Mouse (Mus musculus) kidney, embryonic 14.5 days (tissue): Measurements from ENCODE around the gene Dand5. TPM values are rescaled to one million over a fixed set of nuclear protein-coding genes. Genes with fewer than 3 reads are reported as not detected.
A peak's percentile ranks its signal among the peaks of the same experiment; 100 is the strongest.
"Not testable (repeated sequence)": the region's sequence is repeated elsewhere in the genome, so short reads cannot be mapped to it uniquely, and the experiment has no call there.

Experiments used
- ATAC-seq: fragments of 200-750 bp; cut with Nextera tagmentation; 2 replicates; pipeline ENCODE4 v1.8.0; 2017; ENCODE audit warnings: moderate number of reproducible peaks, mild to moderate bottlenecking, moderate TSS enrichment, moderate library complexity; ENCODE audit not compliant: low FRiP score, low TSS enrichment
- H3K27ac ChIP-seq: fragments of 300-500 bp; sonication (generic); 2 replicates; pipeline ENCODE4 v1.5.1; 2014; ENCODE audit warnings: low read depth, mild to moderate bottlenecking, low read length, moderate library complexity, mixed read lengths
- H3K27me3 ChIP-seq: fragments of 300-500 bp; sonication (generic); 2 replicates; pipeline ENCODE4 v1.6.1; 2014; ENCODE audit warnings: mild to moderate bottlenecking, low read length; ENCODE audit not compliant: control insufficient read depth, insufficient read depth
- H3K36me3 ChIP-seq: fragments of 300-500 bp; sonication (generic); 2 replicates; pipeline ENCODE4 v1.6.1; 2014; ENCODE audit warnings: low read length, mixed read lengths; ENCODE audit not compliant: control insufficient read depth, insufficient read depth
- H3K4me1 ChIP-seq: fragments of 300-500 bp; sonication (generic); 2 replicates; pipeline ENCODE4 v1.6.1; 2014; ENCODE audit warnings: low read length, mixed read lengths; ENCODE audit not compliant: control insufficient read depth, insufficient read depth
- H3K4me2 ChIP-seq: fragments of 300-500 bp; sonication (generic); replicated peaks from 2 replicates; pipeline ENCODE4 v1.6.1; 2014; ENCODE audit warnings: low read depth, mild to moderate bottlenecking, low read length
- H3K4me3 ChIP-seq: fragments of 300-500 bp; sonication (generic); 2 replicates; pipeline ENCODE4 v1.5.1; 2014; ENCODE audit warnings: mild to moderate bottlenecking, low read length
- H3K9ac ChIP-seq: fragments of 300-500 bp; sonication (generic); 2 replicates; pipeline ENCODE4 v1.6.1; 2014; ENCODE audit warnings: low read depth, mild to moderate bottlenecking, low read length, moderate library complexity
- H3K9me3 ChIP-seq: fragments of 300-500 bp; sonication (generic); 2 replicates; pipeline ENCODE4 v1.6.1; 2016; ENCODE audit warnings: low read length; ENCODE audit not compliant: control insufficient read depth
- WGBS: fragments of 180-500 bp; shearing (Covaris S2); extraction: QIAGEN DNeasy Blood & Tissue Kit; methylation state at CpG from one replicate; pipeline ENCODE4 v1.1.7; 2014; 5-methylcytosine and 5-hydroxymethylcytosine counted together
- polyA plus RNA-seq: library from polyadenylated mRNA; unstranded; fragments of >200 nt; fragmentation: Nextera tagmentation; extraction: Ambion mirVana; gene quantifications from 2 replicates; pipeline ENCODE4 v1.2.1, GENCODE M21; 2014

Gene Dand5
- polyA plus RNA-seq, 1 experiment from 2014 or later, result 6.0 TPM

DNA sequence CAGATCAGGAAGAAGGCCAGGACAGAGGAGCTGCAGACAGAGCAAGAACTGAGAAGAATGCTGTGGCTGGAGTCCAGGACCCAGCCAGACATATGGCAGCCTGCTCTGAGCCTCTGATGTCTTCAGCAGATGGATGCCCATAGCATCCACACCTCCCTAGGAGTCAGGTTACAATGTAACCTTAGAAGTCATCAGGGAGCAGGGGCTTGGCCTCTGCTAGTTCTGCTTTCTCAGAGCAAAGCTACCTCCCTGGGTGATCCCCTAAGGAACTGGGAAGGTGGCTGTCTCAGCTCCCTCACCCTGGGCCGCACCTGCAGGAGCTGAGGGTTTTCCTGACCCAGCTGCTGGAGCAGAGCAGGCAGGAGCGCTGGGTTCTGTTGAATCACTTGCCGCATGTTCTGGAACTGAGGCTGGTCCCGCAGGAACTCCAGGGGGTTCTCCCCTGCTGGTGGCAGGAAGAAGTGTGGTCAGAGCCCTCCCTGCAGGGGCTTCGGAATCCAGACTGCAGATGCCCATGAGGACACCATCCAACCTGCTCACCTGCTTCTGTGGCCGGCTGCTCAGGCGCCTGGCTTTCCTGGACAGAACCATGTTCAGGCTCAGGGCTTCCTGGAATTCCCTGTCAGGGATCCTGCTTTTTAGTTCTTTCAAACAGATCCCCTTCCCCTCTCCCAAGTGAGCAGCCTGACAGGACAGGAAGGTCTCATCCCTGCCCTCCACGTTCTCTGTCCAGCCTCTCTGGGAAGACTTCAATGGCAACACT is 14.7 kb upstream of the Dand5 start:
- no peaks in the 10 kb centered on the region for H3K27me3 ChIP-seq
- H3K9me3 ChIP-seq, result no peaks in the 10 kb centered on the region
- H3K27ac ChIP-seq, result peak overlapping the region; percentile 43; the same call in 1 of the 2 replicates
- whole genome bisulfite sequencing, result 30% methylated on average over 8 of the region's 8 CpGs
- ATAC-seq, result peak; percentile 20; the same call in 1 of the 2 replicates
- H3K4me3 ChIP-seq, result no peak overlapping the region
- H3K4me2 ChIP-seq, result 0 out of 2 replicates have a peak overlapping the region, but pooled peaks have one; percentile 11
- H3K4me1 ChIP-seq, result peaks cover 31% of the 10 kb centered on the region
- H3K36me3 ChIP-seq, result peaks cover 67% of the 10 kb centered on the region
- H3K9ac ChIP-seq, result no peak overlapping the region

DNA sequence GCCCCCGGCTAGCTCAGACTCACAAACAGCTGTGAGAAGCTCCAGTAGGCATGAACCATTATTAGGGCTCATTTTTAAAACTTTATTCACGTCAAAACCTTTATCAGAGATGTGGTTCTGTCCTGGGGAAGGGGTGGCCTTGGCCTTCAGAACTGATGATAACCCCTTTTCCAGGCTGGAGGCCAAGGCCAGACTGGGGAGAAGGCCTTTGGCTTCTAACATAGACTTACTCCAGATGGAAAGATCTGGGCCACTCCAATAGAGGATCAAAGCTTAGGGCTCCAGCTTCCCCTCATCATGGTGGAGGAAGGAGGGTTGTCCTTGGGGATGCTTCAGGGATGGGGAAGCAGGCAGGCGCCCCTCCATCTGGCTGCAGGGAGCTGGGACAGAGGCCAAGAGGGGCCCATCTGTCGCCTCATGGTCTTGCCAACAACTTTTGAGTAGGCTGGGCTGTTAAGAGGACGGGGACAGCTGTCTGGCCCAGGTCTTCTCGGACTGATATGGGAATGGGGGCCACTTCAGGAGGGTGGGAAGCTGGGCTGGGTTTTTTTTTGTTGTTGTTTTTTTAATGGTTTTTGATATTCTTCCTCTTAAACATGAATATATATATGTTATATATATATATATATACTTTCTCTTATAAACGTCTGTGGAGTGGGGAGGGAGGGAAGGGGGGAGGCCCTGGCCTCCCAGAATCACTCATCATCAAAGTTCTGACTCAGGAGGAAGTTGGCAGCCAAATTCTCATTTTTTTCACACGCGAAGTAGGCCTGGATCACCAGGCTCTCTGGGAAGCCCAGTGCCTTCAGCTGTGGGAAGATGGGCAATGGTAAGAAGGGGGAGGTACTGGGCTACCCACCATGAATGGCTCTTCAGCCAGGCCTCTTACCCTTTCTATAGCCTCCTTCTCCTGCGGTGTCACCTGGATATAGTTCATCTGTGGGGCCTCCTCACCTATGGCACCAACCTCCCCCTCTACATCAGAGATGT is 12.5 kb upstream of the Dand5 start:
- Histone ChIP-seq H3K9ac (0 out of 2 replicates have a peak overlapping the region, but pooled peaks have one; percentile 4), H3K27ac (no peak overlapping the region), H3K9me3 (no peaks in the 10 kb centered on the region), H3K4me3 (no peak overlapping the region), H3K36me3 (peaks cover 54% of the 10 kb centered on the region), H3K27me3 (no peaks in the 10 kb centered on the region), H3K4me1 (peaks cover 31% of the 10 kb centered on the region), H3K4me2 (no peak overlapping the region)
- WGBS, result 77% methylated on average over 10 of the region's 10 CpGs
- no peak for ATAC-seq

DNA sequence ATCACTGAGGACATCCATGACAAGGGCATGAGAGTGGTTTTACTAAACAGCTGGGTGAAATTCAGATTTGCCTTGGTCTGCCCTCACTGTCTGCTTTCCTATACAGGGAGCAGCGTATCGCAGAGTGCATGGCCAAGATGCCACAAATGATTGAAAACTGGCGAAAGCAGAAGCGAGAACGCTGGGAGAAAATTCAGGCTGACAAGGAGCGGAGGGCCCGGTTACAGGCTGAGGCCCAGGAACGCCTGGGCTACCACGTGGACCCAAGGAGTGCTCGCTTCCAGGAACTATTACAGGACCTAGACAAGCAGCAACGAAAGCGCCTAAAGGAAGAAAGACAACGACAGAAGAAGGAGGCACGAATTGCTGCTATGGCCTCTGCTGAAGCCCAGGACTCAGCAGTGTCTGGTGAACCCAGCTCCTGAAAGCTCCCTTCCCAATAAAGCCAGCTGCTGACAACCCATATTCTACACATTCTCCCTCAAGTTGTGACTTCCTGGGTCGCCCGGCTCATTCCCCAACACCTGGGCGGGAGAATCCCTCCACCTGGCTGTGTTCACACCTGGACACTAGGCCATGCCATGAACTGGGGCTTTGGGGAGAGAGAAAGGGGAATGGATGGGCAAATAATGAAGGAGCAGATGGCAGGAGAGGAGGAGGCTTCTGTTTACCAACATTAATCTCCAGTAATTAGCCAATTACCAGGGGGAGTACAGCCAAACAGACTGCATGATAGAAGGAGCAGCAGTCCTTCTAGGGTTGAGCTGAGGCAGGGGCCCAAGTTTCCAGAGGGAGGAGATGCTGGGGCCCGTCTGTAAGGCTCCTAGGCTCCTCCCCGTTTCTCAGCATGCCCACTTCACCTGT is 11.6 kb upstream of the Dand5 start:
- Histone ChIP-seq H3K4me3 (no peak overlapping the region), H3K27ac (no peak overlapping the region), H3K27me3 (no peaks in the 10 kb centered on the region), H3K4me1 (peaks cover 24% of the 10 kb centered on the region), H3K9me3 (no peaks in the 10 kb centered on the region), H3K9ac (0 out of 2 replicates have a peak overlapping the region, but pooled peaks have one; percentile 4), H3K4me2 (no peak overlapping the region), H3K36me3 (peaks cover 54% of the 10 kb centered on the region)
- no peak for ATAC-seq
- WGBS, result 86% methylated on average over 19 of the region's 19 CpGs

DNA sequence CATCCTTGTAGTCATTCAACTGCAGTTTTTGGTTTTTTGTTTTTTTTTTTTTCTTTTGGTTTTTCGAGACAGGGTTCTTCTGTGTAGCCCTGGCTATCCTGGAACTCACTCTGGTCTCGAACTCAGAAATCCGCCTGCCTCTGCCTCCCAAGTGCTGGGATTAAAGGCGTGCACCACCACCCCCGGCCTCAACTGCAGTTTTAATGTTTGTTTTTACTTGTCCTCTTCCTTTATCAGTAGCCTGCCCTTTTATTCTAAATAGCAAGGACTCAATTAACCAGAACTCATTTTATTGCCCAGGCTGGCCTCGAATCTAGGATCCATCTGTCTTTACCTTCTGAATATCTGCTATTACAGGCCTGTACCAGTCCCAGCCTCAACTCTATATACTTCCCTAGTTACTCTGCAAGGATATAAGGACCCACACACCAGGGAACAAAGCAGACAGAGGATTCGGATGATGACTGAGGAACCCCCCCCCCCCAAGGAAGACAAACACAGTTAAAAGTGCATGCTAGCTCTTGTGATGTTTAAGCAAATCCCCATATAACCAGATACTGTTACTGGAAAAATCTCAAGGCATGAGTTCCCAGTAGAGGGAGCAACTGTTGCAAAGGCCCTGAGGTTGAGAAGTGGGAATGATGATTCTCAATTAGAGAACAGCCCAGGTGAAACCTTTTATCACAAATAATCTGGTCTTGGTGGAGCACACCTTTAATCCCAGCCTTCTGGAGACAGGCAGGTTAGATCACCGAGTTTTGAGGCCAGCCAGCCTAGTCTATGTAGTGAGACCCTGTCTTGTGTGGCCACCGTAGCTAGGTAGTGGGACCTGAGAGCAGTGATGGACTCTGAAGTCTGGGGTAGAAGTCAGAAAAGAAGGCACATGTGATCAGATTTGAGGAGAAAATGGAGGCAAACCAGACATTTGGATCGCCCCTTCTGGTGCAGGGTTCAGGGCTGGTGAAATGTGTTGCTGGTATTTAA is 10.4 kb upstream of the Dand5 start:
- H3K4me2 ChIP-seq, result peak overlapping the region; percentile 51
- 60% methylated on average over 10 of the region's 10 CpGs for WGBS
- no peaks in the 10 kb centered on the region for H3K9me3 ChIP-seq
- peak overlapping the region; percentile 90 for H3K27ac ChIP-seq
- peaks cover 22% of the 10 kb centered on the region for H3K4me1 ChIP-seq
- peak overlapping the region; percentile 80 for H3K4me3 ChIP-seq
- H3K36me3 ChIP-seq, result peaks cover 47% of the 10 kb centered on the region
- peak overlapping the region; percentile 96 for H3K9ac ChIP-seq
- ATAC-seq, result no peak
- no peaks in the 10 kb centered on the region for H3K27me3 ChIP-seq

DNA sequence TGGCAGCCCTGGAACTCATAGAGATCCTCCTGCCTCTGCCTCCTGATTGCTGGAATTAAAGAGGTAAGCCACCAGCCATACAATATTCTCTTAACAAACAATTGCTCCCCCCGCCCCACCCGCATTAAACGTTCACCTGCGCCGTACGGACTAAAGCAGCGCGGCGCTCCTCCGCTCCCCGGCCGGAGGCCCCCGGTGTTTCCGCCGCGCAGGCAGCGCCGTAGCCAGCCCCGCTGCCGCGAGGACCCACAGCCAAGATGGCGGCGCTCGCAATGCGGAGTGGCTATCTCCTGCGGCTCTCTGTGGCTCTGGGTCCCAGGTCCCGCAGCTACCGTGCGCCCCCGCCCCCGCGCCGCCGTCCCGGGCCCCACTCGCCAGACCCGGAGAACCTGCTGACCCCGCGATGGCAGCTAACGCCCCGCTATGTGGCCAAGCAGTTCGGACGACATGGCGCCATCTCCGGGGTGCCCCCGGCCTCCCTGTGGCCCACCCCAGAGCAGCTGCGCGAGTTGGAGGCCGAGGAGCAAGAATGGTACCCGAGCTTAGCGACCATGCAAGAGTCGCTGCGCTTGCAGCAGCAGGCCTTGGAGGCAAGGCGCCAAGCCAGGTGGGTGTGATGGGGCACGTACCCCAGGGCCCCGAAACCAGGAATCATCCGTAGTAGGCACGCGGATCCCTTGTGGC is 9.6 kb upstream of the Dand5 start:
- Histone ChIP-seq H3K4me3 (peak overlapping the region; percentile 80), H3K9me3 (no peaks in the 10 kb centered on the region), H3K27me3 (no peaks in the 10 kb centered on the region), H3K36me3 (peaks cover 38% of the 10 kb centered on the region), H3K4me2 (peak overlapping the region; percentile 51), H3K9ac (peak overlapping the region; percentile 96), H3K27ac (peak overlapping the region; percentile 90), H3K4me1 (peaks cover 13% of the 10 kb centered on the region)
- under 1% methylated on average over 59 of the region's 59 CpGs for WGBS
- ATAC-seq, result peak; percentile 67

DNA sequence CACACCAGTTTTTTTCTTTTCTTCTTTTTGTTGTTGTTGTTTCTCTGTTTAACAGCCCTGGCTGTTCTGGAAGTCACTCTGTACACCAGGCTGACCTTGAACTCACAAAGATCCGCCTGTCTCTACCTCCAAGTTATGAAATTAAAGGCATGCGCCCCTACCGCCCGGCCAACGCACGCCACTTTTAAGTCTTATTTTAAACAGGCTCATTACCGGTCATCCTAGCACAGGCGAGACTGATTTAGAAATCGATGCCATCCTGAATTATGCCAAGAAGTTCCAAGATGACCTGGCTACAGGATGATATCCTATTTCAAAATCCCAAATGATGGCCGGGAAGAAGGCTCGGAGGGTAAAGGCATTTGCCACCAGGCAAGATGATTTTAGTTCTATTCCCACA is 8.9 kb upstream of the Dand5 start, which contains the start of gene Gadd45gip1:
TSS of gene Gadd45gip1 (plus strand) at position 33 of the 400 bp plus-strand sequence.
- H3K9ac ChIP-seq, result peak within 1 kb of the TSS; percentile 96
- no peaks in the 10 kb centered on the region for H3K9me3 ChIP-seq
- H3K4me2 ChIP-seq, result peak within 1 kb of the TSS; percentile 51
- 80% methylated on average over 11 of the region's 11 CpGs for WGBS
- no peak for ATAC-seq
- peak within 1 kb of the TSS; percentile 90 for H3K27ac ChIP-seq
- no peaks in the 10 kb centered on the region for H3K27me3 ChIP-seq
- peaks cover 32% of the 10 kb centered on the region for H3K36me3 ChIP-seq
- H3K4me1 ChIP-seq, result peaks cover 8% of the 10 kb centered on the region
- H3K4me3 ChIP-seq, result peak within 1 kb of the TSS; percentile 80

DNA sequence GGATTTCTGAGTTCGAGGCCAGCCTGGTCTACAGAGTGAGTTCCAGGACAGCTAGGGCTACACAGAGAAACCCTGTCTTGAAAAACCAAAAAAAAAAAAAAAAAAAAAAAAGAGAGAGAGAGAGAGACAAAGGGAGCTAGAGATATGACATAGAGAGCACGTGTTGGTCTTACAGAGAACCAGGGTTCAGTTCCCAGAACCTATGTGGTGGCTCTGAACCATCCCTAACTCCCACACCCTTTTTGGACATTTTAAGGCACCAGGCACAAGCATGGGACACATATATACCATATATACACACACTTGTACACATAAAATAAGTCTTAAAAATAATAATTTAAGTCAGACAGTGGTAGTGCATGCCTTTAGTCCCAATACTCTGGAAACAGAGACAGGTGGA is 3.9 kb upstream of the Dand5 start:
- 81% methylated on average over 1 of the region's 2 CpGs for WGBS

More for the DNA sequence above, 3.9 kb upstream of the Dand5 start:
- H3K9ac ChIP-seq, H3K36me3 ChIP-seq, ATAC-seq, H3K4me1 ChIP-seq, H3K9me3 ChIP-seq, H3K27ac ChIP-seq, H3K4me3 ChIP-seq, H3K27me3 ChIP-seq, H3K4me2 ChIP-seq: not testable (repeated sequence)
